In genomic region chr5:122990411-122991160, GRCm38 (mm10) we compare ENCODE assay signal across 8 mouse cellular contexts. TPM values are rescaled to one million over a fixed set of nuclear protein-coding genes. Genes with fewer than 3 reads are reported as not detected.
DNase-seq lines count a peak whose midpoint lies in the region; ATAC-seq and TF ChIP-seq lines count a peak whose summit lies in the region.

No protein-coding gene starts in this region.

- no peak for ATAC-seq in intestine, embryonic 14.5 days (replicated peaks; ENCODE audit: low FRiP score, low TSS enrichment, low read depth)
- no peak for ATAC-seq in midbrain, embryonic 16.5 days

- no peak for TF ChIP-seq CTCF in layer of hippocampus, adult 2 months (conservative IDR thresholded peaks at IDR 0.05)

- H3K9me3 ChIP-seq in intestine, embryonic 14.5 days (ENCODE audit: control insufficient read depth, low read length): no peaks in the 10 kb centered on the region
- H3K9me3 ChIP-seq in midbrain, embryonic 16.5 days (replicated peaks; ENCODE audit: control insufficient read depth, low read length, poor library complexity, severe bottlenecking): no peaks in the 10 kb centered on the region

- H3K4me2 ChIP-seq in intestine, embryonic 14.5 days (ENCODE audit: low read length): peak overlapping the region; percentile 100
- H3K4me2 ChIP-seq in midbrain, embryonic 16.5 days (ENCODE audit: low read length): peak overlapping the region; percentile 90

- WGBS in intestine, embryonic 14.5 days: 31% methylated on average over 16 of the region's 16 CpGs
- 15% methylated on average over 16 of the region's 16 CpGs for WGBS in midbrain, embryonic 16.5 days

- DNase-seq in layer of hippocampus, adult 2 months (ENCODE audit: low spot score in 2 of 2): no peak
- no peak for DNase-seq in layer of hippocampus, adult 9-11 months
- peak; percentile 46 for DNase-seq in c-Kit-positive CD71-positive TER-119-negative erythroid progenitor cells, embryonic 14.5 days (ENCODE audit: low read depth)
- no peak for DNase-seq in intestine, embryonic 14.5 days (ENCODE audit: low spot score)
- peak; percentile 56 for DNase-seq in thymus, postnatal 4 days
- no peak for DNase-seq in kidney, postnatal 4 days
- DNase-seq in gastrocnemius, adult 8-10 months (ENCODE audit: low spot score in 2 of 2): no peak

- no peaks in the 10 kb centered on the region for H3K27me3 ChIP-seq in intestine, embryonic 14.5 days (replicated peaks; ENCODE audit: control insufficient read depth, insufficient read depth, low read length)
- no peaks in the 10 kb centered on the region for H3K27me3 ChIP-seq in midbrain, embryonic 16.5 days (ENCODE audit: control insufficient read depth, insufficient read depth, low read depth, low read length)

- no peak overlapping the region for H3K9ac ChIP-seq in intestine, embryonic 14.5 days (ENCODE audit: low read length)
- H3K9ac ChIP-seq in midbrain, embryonic 16.5 days (ENCODE audit: low read depth, low read length): peak overlapping the region; percentile 53; the same call in 1 of the 2 replicates

- peak overlapping the region; percentile 94 for H3K27ac ChIP-seq in layer of hippocampus, adult 2 months
- no peak overlapping the region for H3K27ac ChIP-seq in intestine, embryonic 14.5 days (ENCODE audit: low read depth)
- no peak overlapping the region; the same call in 1 of the 2 replicates for H3K27ac ChIP-seq in midbrain, embryonic 16.5 days (ENCODE audit: low read length)

- peak overlapping the region; percentile 82 for H3K4me3 ChIP-seq in layer of hippocampus, adult 2 months
- H3K4me3 ChIP-seq in intestine, embryonic 14.5 days (ENCODE audit: low read depth, low read length): peak overlapping the region; percentile 71; the same call in 1 of the 2 replicates
- H3K4me3 ChIP-seq in midbrain, embryonic 16.5 days (ENCODE audit: low read depth, low read length): peak overlapping the region; percentile 74

- no peaks in the 10 kb centered on the region for H3K36me3 ChIP-seq in intestine, embryonic 14.5 days (ENCODE audit: control insufficient read depth, insufficient read depth, low read length)
- no peaks in the 10 kb centered on the region for H3K36me3 ChIP-seq in midbrain, embryonic 16.5 days (ENCODE audit: control insufficient read depth, insufficient read depth, low read length)

- H3K4me1 ChIP-seq in intestine, embryonic 14.5 days (replicated peaks; ENCODE audit: control insufficient read depth, insufficient read depth, low read length): peaks cover 29% of the 10 kb centered on the region
- peaks cover 35% of the 10 kb centered on the region for H3K4me1 ChIP-seq in midbrain, embryonic 16.5 days (ENCODE audit: control insufficient read depth, insufficient read depth, low read length)

RNA-seq across cellular contexts. Expression of gene Kdm2b, which starts 1.0 kb away (rescaled TPM):
- 10 to 100 TPM; 35.0 to 36.7 TPM for total RNA-seq in layer of hippocampus, adult 2 months (2021)
- 31.7 and 37.4 TPM in 2 replicates for polyA plus RNA-seq in intestine, embryonic 14.5 days (2014; fragmentation: Nextera tagmentation; extraction: Ambion mirVana)
- polyA plus RNA-seq in midbrain, embryonic 16.5 days (2015; fragmentation: Nextera tagmentation; extraction: Ambion mirVana): 117 and 123 TPM in 2 replicates
- 10 to 100 TPM; 11.1 to 15.6 (median 13.1) TPM for total RNA-seq in gastrocnemius, adult 8-10 months (2022)

RNA-seq across cellular contexts. Expression of gene Orai1, which starts 24.3 kb away (rescaled TPM):
- total RNA-seq in layer of hippocampus, adult 2 months (2021): 10 to 100 TPM; 11.0 to 13.5 TPM
- 15.6 and 17.7 TPM in 2 replicates for polyA plus RNA-seq in intestine, embryonic 14.5 days (2014; fragmentation: Nextera tagmentation; extraction: Ambion mirVana)
- polyA plus RNA-seq in midbrain, embryonic 16.5 days (2015; fragmentation: Nextera tagmentation; extraction: Ambion mirVana): 9.3 and 10.7 TPM in 2 replicates
- total RNA-seq in gastrocnemius, adult 8-10 months (2022): 10 to 100 TPM; 27.8 to 35.0 (median 29.8) TPM

RNA-seq across cellular contexts. Expression of gene Morn3, which starts 56.2 kb away (rescaled TPM):
- not detected for total RNA-seq in layer of hippocampus, adult 2 months (2021)
- polyA plus RNA-seq in intestine, embryonic 14.5 days (2014; fragmentation: Nextera tagmentation; extraction: Ambion mirVana): 0.54 and 1.5 TPM in 2 replicates
- polyA plus RNA-seq in midbrain, embryonic 16.5 days (2015; fragmentation: Nextera tagmentation; extraction: Ambion mirVana): 0.62 and 1.7 TPM in 2 replicates
- not detected for total RNA-seq in gastrocnemius, adult 8-10 months (2022)

Comparison
In these comparisons a context has a peak if more than half of its experiments do, and no peak if none do; other contexts are left out.
1. DNase-seq: peak in c-Kit-positive CD71-positive TER-119-negative erythroid progenitor cells, embryonic 14.5 days (single experiment) and thymus, postnatal 4 days (single experiment); none in layer of hippocampus, adult 2 months (0 of 2), layer of hippocampus, adult 9-11 months (single experiment), intestine, embryonic 14.5 days (single experiment), kidney, postnatal 4 days (0 of 2) and gastrocnemius, adult 8-10 months (0 of 2).
2. Peak in every context shown above with its lines, with median percentiles within 50 percentile points of each other: H3K4me3 ChIP-seq.